Mouse (Mus musculus) 3T3-L1 (cell line): ENCODE measurements around the gene Mrnip.
"Not testable (repeated sequence)": the region's sequence is repeated elsewhere in the genome, so short reads cannot be mapped to it uniquely, and the experiment has no call there.

ENCODE experiments used
- DNase-seq: peaks from one replicate; pipeline ENCODE4 v3.0.0-alpha.2; 2015; ENCODE audit warnings: low read depth, low spot score

Gene Mrnip

DNA sequence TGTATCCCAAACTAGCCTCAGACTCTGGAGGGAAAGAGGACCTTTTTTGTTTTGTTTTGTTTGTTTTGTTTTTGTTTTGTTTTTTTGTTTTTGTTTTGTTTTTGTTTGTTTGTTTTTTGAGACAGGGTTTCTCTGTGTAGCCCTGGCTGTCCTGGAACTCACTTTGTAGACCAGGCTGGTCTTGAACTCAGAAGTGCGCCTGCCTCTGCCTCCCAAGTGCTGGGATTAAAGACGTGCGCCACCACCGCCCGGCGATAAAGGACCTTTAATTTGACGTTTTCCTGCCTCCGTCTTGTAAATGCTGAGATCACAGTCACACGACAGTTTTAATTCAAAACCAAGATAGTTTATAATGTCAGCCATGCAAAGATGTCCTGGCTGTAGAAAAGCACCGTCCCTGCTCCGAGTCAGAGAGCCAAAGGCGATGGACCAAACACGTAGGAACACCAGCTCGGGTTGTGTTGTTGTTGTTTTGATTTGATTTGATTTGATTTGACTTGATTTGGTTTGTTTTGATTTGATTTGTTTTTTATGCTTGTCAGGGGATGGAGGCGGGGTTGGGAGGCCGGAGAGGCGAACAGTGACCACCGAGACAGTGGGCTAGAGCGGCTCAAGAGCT is at the start of gene Mrnip:
Gene Mrnip, plus strand, starts transcription at position 334 of the 619 bp plus-strand sequence.
- not testable (repeated sequence) for DNase-seq

DNA sequence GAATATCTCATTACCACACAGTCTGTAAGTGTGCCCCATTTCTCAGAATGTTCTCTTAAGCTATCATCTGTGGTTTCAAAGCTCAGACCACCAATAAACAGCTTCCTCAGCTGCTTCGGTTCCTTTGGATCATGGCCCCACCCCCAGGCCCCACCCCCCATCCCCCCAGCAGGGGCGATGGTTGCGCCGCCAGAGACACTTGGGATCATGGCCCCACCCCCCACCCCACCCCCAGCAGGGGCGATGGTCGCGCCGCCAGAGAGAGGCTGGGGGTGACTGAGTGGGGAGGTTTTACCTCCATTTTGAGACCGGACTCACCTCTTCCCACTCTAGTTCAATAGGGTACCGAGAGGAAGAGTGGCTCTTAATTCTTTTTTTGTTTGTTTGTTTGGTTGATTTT is 46.5 kb upstream of the Mrnip start:
- no peak for DNase-seq

- DNase-seq = peak; percentile 88
These were observed 43.2 kb upstream of the Mrnip start, which contains the start of gene Tbc1d9b for GRCm38 (mm10) chr11:50130811-50131766. Gene Tbc1d9b, plus strand, starts transcription at chr11:50131396.

DNA sequence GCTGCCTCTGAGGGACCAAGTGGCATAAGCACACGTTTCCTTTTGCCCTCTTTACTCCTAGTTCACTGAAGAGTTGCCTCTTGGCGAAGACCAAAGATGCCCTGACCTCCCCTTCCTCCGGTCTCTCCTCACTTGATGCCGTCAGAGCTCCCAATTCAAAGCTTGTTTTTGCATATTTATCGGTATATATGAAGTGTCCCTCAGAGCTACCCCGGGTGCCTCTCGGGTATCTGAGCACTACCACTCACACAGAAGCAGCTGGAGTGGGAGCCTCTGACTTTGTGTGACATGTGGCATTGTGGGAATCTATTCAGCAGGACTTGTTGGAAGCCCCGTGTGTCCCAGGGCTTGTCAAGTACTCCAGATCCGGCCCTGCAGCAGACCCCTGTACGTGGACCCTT is 42.4 kb upstream of the Mrnip start:
- DNase-seq = peak; percentile 21

DNA sequence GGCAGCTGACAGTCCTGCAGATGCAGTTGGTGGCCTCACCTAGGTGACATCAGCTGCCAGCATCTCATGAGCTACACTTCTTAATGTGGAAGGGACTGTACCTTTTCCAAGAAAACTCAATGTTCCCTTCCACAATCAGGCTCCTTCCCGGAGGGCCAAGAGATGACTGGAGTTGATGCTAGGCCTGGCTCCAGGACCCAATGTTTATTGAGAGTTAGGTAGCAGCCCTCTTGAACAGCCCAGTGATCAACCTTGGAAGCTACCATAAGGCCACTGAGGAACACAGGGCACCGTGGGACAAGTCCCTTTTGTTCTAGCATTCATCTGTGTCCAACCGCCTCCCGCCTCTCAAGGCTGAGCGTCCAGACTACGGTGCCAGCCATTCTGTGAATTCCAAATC is 42.0 kb upstream of the Mrnip start:
- no peak for DNase-seq

DNA sequence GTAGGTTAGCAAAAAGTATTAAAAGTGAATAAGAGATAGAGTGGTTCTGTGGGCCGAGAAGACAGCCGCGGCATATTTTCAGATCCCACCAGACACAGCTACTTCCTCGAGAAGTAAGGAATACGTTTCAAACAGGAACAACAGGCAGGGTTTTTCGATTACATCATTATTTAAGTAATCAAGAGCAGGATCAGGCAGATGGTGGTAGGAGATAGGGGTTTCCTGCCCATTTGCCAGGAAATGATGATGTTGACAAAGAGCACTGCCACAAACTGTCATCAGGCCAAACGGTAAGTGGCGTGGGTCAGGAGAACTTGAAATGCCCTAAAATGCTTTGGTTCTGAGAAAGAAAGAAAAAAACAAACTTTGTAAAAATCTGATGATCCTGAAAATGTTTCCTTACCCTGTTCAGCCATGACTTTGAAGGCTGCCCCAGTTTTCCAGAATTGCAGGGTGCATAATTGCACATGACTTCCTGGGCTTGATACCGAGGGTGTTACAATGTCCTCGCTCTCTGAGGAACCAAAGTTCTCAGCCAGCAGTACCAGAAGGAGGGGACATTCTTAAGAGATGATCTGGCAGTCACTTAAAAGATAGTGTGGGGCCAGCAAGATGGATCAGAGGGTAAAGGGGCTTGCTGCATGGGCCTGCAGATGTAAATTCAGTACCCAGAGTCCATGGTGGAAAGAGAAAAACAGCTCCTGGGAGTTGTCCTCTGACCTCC is 39.9 kb upstream of the Mrnip start:
- no peak for DNase-seq

GRCm38 (mm10) chr11:50138206-50138822 is 35.9 kb upstream of the Mrnip start:
- no peak for DNase-seq

DNA sequence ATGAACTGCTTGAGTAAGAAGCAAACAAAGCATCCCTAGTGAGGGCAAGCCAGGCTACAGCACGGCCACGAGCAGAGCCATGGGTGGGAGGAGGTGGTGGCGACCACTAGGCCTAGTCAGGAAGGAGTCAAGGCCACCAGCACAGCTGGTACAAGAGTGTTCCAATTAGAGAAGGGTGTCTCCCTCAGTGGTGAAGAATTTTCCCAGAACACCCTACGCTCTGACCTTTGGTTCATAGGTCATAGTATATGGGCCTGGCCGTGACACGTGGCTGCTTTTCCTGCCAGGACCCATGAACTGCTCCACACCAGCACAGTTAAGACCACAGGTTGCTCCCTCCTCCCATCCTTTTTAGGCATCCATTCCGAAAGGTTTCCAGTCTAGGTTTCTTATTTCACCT is 34.7 kb upstream of the Mrnip start:
- DNase-seq = no peak

DNA sequence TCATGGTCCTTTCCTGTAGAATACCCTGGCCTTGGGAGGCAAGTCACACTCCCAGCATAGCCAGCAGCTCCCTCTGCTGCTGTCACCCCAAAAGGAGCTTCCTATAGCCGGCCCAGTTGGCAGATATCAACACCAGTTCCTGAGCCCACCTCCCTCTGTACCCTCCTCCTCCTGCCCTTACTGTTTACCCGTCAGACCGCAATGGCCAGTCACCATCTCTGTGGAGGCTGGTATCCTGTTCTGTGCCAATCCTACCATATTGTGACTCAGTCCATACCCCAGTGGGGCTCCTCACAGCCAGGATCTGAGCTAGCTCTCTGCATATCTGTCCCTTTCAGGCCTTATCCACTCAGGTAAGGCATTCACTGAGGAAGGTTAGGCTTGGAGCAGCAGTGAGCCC is 28.7 kb upstream of the Mrnip start:
- no peak for DNase-seq

- DNase-seq = no peak
These were observed 28.1 kb upstream of the Mrnip start for GRCm38 (mm10) chr11:50146121-50146520.

GRCm38 (mm10) chr11:50147267-50147957 is 26.8 kb upstream of the Mrnip start:
- no peak for DNase-seq

GRCm38 (mm10) chr11:50147958-50148476 is 26.2 kb upstream of the Mrnip start:
- no peak for DNase-seq

GRCm38 (mm10) chr11:50149200-50149599 is 25.0 kb upstream of the Mrnip start:
- no peak for DNase-seq

DNA sequence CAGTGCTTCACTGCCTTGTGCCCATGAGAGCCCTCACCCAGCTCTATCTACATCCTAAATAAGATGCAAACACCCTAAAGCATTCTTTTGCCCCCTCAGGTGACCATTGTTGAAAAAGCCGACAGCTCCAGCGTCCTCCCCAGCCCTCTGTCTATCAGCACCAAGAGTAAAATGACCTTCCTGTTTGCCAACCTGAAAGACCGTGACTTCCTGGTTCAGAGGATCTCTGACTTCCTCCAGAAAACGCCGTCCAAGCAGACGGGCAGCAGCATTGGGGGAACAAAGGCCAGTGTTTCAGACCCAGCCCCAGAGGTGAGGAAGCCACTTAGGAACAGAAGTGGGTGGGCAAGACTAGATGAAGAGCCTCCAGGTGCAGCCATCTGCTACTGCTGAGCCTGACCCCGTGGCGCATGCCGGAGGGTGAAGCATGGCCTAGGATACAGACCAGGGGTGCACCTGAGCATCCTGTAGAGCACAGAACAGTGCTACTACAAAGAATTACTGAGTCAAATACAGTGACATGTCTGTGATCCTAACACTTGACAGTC is 24.6 kb upstream of the Mrnip start:
- no peak for DNase-seq

- DNase-seq = no peak
These were observed 22.9 kb upstream of the Mrnip start for GRCm38 (mm10) chr11:50151374-50151773.

- no peak for DNase-seq
These were observed 20.1 kb upstream of the Mrnip start for GRCm38 (mm10) chr11:50154166-50154565.

DNA sequence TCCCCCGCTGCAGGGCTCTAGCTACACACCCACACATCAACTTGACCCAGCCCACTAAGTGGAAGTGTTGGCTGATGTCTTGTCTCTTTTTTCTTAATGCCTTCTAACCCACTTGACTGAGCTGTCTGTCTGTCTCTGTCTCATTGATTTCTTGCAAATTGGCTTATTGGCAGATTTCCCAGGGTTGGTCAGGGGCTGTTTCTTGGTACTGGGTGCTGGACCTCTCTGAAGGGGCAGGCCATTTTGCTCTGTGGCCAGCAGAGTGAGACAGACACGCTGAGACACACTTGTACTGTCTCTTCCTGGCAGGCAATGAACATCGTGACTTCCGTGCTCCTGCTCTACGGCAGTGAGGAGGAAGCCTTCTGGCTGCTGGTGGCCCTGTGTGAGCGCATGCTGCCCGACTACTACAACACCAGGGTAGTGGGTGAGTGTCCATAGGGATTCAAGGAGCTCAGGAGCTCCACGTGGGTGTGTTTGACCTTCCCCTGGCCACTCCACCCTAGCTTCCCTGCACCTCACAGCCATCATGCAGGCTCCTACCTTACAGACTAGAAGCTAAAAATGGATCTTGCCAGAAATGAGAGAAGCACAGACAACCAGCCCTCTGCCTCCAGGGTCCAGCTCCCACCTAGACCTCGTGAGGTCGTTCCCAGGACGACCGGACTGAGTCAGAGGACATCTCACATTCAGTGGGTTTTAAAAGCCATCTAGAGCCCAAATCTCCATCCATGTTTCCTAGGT is 19.3 kb upstream of the Mrnip start:
- peak; percentile 41 for DNase-seq

GRCm38 (mm10) chr11:50155785-50156184 is 18.5 kb upstream of the Mrnip start:
- DNase-seq = peak; percentile 81

GRCm38 (mm10) chr11:50156725-50157258 is 17.5 kb upstream of the Mrnip start:
- DNase-seq = no peak

GRCm38 (mm10) chr11:50158346-50158745 is 15.9 kb upstream of the Mrnip start:
- no peak for DNase-seq
